Mouse (Mus musculus): ENCODE results near the gene Msantd2. TPM values are rescaled to one million over a fixed set of nuclear protein-coding genes. Genes with fewer than 3 reads are reported as not detected.

The Msantd2 gene
- total and polyA plus RNA-seq, 2 experiments, result 10.3 to 16.2 TPM

DNA sequence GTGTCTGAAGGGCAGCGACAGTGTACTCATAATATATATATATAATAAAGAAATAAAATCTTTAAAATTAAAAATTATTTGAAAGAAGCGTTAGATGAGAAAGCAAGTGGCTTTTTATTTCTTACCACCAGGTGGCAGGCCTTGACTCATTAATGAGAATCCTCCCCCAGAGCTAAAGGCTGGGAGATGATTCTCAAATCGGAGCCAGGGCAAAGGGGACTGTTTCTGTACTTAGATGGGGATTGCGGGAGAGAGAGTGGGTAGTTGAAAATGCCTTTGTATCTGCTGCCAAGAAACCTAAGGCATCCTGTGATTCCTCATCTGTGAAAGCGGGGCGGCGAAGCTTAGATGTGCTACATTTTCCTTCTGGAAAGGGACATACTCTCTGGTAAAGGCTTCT is 26.4 kb upstream of the Msantd2 start:
- 21% methylated on average over 7 of the region's 7 CpGs for WGBS
- Histone ChIP-seq H3K4me1 (ENCODE audit: control insufficient read depth, insufficient read depth, low read length) (peaks cover 4% of the 10 kb centered on the region), H3K27me3 (ENCODE audit: control insufficient read depth, insufficient read depth, low read length) (peaks cover 18% of the 10 kb centered on the region), H3K4me3 (ENCODE audit: insufficient read depth, low read depth, low read length) (no peak overlapping the region), H3K27ac (replicated peaks; ENCODE audit: insufficient read depth, low read depth, low read length) (no peak overlapping the region), H3K79me2 (ENCODE audit: control insufficient read depth, insufficient read depth, low read length) (no peaks in the 10 kb centered on the region), H3K36me3 (ENCODE audit: control insufficient read depth, insufficient read depth, low read length) (no peaks in the 10 kb centered on the region), H3K9ac (ENCODE audit: low read depth, low read length) (no peak overlapping the region)
- DNase-seq (ENCODE audit: extremely low read depth, low read depth, low spot score), result peak; percentile 41
- TF ChIP-seq CTCF (IDR thresholded peaks at IDR 0.05; ENCODE audit: low read depth, low read length), result no peak
- TF ChIP-seq POLR2A (IDR thresholded peaks at IDR 0.05; ENCODE audit: extremely low read depth, insufficient read depth, low read length), result no peak

DNA sequence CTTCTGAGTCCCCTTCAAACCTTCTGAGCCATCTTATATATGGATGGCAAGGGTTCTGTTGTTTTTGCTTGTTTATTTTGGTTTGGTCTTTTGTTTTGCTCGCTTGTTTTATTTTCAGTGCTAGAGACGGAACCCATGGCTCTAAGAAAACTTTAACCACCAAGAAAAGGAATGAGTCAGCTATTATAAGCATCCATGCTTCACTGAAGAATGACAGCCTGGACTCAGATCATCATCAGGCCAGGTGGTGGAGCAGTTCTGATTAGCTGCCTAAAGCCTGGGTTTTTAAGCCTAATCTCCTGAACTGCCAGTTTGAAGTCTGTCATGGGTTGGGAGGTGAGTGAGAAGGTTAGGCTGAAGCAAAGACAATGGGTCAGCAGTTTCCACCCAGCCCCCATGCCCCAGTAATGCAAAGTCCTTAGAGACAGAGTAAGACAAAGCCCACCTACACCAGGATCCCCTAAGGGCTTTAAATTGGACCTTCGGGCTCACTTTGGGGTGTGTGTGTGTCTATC is 15.5 kb upstream of the Msantd2 start:
- 83% methylated on average over 3 of the region's 3 CpGs for WGBS
- H3K27ac ChIP-seq (replicated peaks; ENCODE audit: insufficient read depth, low read depth, low read length), result no peak overlapping the region
- H3K79me2 ChIP-seq (ENCODE audit: control insufficient read depth, insufficient read depth, low read length), result no peaks in the 10 kb centered on the region
- no peak for DNase-seq (ENCODE audit: extremely low read depth, low read depth, low spot score)
- no peaks in the 10 kb centered on the region for H3K27me3 ChIP-seq (ENCODE audit: control insufficient read depth, insufficient read depth, low read length)
- H3K4me1 ChIP-seq (ENCODE audit: control insufficient read depth, insufficient read depth, low read length), result no peaks in the 10 kb centered on the region
- no peak overlapping the region for H3K4me3 ChIP-seq (ENCODE audit: insufficient read depth, low read depth, low read length)
- no peak for TF ChIP-seq POLR2A (IDR thresholded peaks at IDR 0.05; ENCODE audit: extremely low read depth, insufficient read depth, low read length)
- TF ChIP-seq CTCF (IDR thresholded peaks at IDR 0.05; ENCODE audit: low read depth, low read length), result no peak
- H3K36me3 ChIP-seq (ENCODE audit: control insufficient read depth, insufficient read depth, low read length), result no peaks in the 10 kb centered on the region
- H3K9ac ChIP-seq (ENCODE audit: low read depth, low read length), result no peak overlapping the region

DNA sequence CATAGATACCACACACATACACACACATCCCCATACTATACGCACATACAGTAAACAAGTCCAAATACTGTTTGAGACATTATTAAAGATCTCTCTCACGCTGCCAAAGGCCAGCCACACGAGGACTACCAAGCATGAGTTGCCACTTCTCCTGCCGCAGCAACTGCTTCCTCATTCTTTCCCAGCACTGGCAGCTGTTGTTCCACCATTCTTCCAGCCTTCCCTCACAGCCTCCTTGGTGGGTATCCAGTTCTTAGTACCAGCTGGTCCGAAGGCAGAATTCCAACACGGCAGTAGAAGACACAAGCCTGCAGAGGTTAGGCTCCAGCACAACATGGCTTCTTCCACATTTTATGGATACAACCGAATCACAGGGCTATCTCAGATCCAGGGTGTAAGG is 14.2 kb upstream of the Msantd2 start:
- 85% methylated on average over 7 of the region's 7 CpGs for WGBS
- TF ChIP-seq POLR2A (IDR thresholded peaks at IDR 0.05; ENCODE audit: extremely low read depth, insufficient read depth, low read length), result no peak
- no peak for TF ChIP-seq CTCF (IDR thresholded peaks at IDR 0.05; ENCODE audit: low read depth, low read length)
- no peak for DNase-seq (ENCODE audit: extremely low read depth, low read depth, low spot score)

GRCm38 (mm10) chr9:37485146-37485545 is 4.0 kb upstream of the Msantd2 start:
- no peak for DNase-seq (ENCODE audit: extremely low read depth, low read depth, low spot score)
- Histone ChIP-seq H3K36me3 (ENCODE audit: control insufficient read depth, insufficient read depth, low read length) (no peaks in the 10 kb centered on the region), H3K9ac (ENCODE audit: low read depth, low read length) (no peak overlapping the region), H3K4me1 (ENCODE audit: control insufficient read depth, insufficient read depth, low read length) (peaks cover 6% of the 10 kb centered on the region), H3K79me2 (ENCODE audit: control insufficient read depth, insufficient read depth, low read length) (peaks cover 9% of the 10 kb centered on the region), H3K27me3 (ENCODE audit: control insufficient read depth, insufficient read depth, low read length) (no peaks in the 10 kb centered on the region), H3K27ac (replicated peaks; ENCODE audit: insufficient read depth, low read depth, low read length) (no peak overlapping the region), H3K4me3 (ENCODE audit: insufficient read depth, low read depth, low read length) (no peak overlapping the region)
- 82% methylated on average over 5 of the region's 5 CpGs for WGBS
- TF ChIP-seq CTCF (IDR thresholded peaks at IDR 0.05; ENCODE audit: low read depth, low read length), result no peak

More for the DNA sequence above, 14.2 kb upstream of the Msantd2 start:
- no peaks in the 10 kb centered on the region for H3K79me2 ChIP-seq (ENCODE audit: control insufficient read depth, insufficient read depth, low read length)
- no peak overlapping the region for H3K4me3 ChIP-seq (ENCODE audit: insufficient read depth, low read depth, low read length)
- no peaks in the 10 kb centered on the region for H3K36me3 ChIP-seq (ENCODE audit: control insufficient read depth, insufficient read depth, low read length)
- H3K9ac ChIP-seq (ENCODE audit: low read depth, low read length), result no peak overlapping the region
- no peaks in the 10 kb centered on the region for H3K27me3 ChIP-seq (ENCODE audit: control insufficient read depth, insufficient read depth, low read length)
- no peaks in the 10 kb centered on the region for H3K4me1 ChIP-seq (ENCODE audit: control insufficient read depth, insufficient read depth, low read length)
- no peak overlapping the region for H3K27ac ChIP-seq (replicated peaks; ENCODE audit: insufficient read depth, low read depth, low read length)

DNA sequence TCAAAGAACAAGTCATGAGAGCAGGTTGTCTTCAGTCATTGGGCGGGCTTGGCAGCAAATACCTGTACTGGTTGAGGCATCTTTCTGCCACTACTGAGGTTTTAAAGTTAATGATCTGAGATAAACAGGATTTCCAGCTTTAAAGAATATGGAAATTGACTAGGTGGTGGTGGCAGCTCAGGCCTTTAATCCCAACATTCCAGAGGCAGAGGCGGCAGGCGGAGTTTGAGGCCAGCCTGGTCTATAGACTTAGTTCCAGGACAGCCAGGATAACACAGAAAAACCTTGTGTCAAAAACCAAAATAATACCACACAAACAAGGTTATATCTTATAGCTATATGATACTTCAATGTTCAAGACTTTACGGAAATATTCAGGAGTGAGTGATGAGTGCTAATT is 1.1 kb upstream of the Msantd2 start:
- Histone ChIP-seq H3K9ac (ENCODE audit: low read depth, low read length) (no peak overlapping the region), H3K4me1 (ENCODE audit: control insufficient read depth, insufficient read depth, low read length) (peaks cover 9% of the 10 kb centered on the region), H3K79me2 (ENCODE audit: control insufficient read depth, insufficient read depth, low read length) (peaks cover 13% of the 10 kb centered on the region), H3K27me3 (ENCODE audit: control insufficient read depth, insufficient read depth, low read length) (no peaks in the 10 kb centered on the region), H3K4me3 (ENCODE audit: insufficient read depth, low read depth, low read length) (peak overlapping the region; percentile 93; the same call in 1 of the 2 replicates), H3K36me3 (ENCODE audit: control insufficient read depth, insufficient read depth, low read length) (no peaks in the 10 kb centered on the region), H3K27ac (replicated peaks; ENCODE audit: insufficient read depth, low read depth, low read length) (no peak overlapping the region; the same call in 1 of the 2 replicates)
- 47% methylated on average over 4 of the region's 4 CpGs for WGBS
- no peak for TF ChIP-seq POLR2A (IDR thresholded peaks at IDR 0.05; ENCODE audit: extremely low read depth, insufficient read depth, low read length)
- TF ChIP-seq CTCF (IDR thresholded peaks at IDR 0.05; ENCODE audit: low read depth, low read length), result no peak
- no peak for DNase-seq (ENCODE audit: extremely low read depth, low read depth, low spot score)

GRCm38 (mm10) chr9:37489446-37490120 is 464 bp downstream of the Msantd2 start:
- TF ChIP-seq CTCF (IDR thresholded peaks at IDR 0.05; ENCODE audit: low read depth, low read length) (no peak), POLR2A (IDR thresholded peaks at IDR 0.05; ENCODE audit: extremely low read depth, insufficient read depth, low read length) (no peak)
- H3K79me2 ChIP-seq (ENCODE audit: control insufficient read depth, insufficient read depth, low read length), result peaks cover 16% of the 10 kb centered on the region
- H3K27ac ChIP-seq (replicated peaks; ENCODE audit: insufficient read depth, low read depth, low read length), result no peak overlapping the region
- H3K4me1 ChIP-seq (ENCODE audit: control insufficient read depth, insufficient read depth, low read length), result peaks cover 9% of the 10 kb centered on the region
- no peak for DNase-seq (ENCODE audit: extremely low read depth, low read depth, low spot score)
- H3K4me3 ChIP-seq (ENCODE audit: insufficient read depth, low read depth, low read length), result peak overlapping the region; percentile 93
- H3K27me3 ChIP-seq (ENCODE audit: control insufficient read depth, insufficient read depth, low read length), result no peaks in the 10 kb centered on the region
- H3K36me3 ChIP-seq (ENCODE audit: control insufficient read depth, insufficient read depth, low read length), result no peaks in the 10 kb centered on the region
- peak overlapping the region; percentile 83 for H3K9ac ChIP-seq (ENCODE audit: low read depth, low read length)
- 2% methylated on average over 72 of the region's 75 CpGs for WGBS

Data from liver, adult 2 months (tissue).